ENCODE assay signal across 18 mouse cellular contexts in genomic region chr3:155485487-155485886, GRCm38 (mm10).
"Had no signal": no experiment of that assay in that cellular context is flagged by ENCODE, and none has a peak within 500 bp of the region (broad histone marks: within the 10 kb centered on the region; RNA-seq: fewer than 3 reads in every experiment).

No protein-coding gene starts in this region.

- DNase-seq: kidney, adult 18-20 months; kidney, adult 9 months; kidney, postnatal 14 days; kidney, postnatal 4 days; left cerebral cortex, postnatal 4 days; liver, postnatal 0 days; lung, embryonic 14.5 days; thymus, adult 2 months; thymus, postnatal 14 days; thymus, postnatal 4 days had no signal

- H3K27me3 ChIP-seq: limb, embryonic 15.5 days; neural tube, embryonic 12.5 days; neural tube, embryonic 15.5 days had no signal

- H3K27ac ChIP-seq: limb, embryonic 12.5 days; limb, embryonic 15.5 days; liver, embryonic 14.5 days; macrophage; neural tube, embryonic 12.5 days; neural tube, embryonic 15.5 days had no signal

- ATAC-seq: liver, postnatal 0 days; lung, postnatal 0 days had no signal

- H3K4me3 ChIP-seq: limb, embryonic 12.5 days; limb, embryonic 15.5 days; neural tube, embryonic 12.5 days; neural tube, embryonic 15.5 days had no signal

- H3K36me3 ChIP-seq: limb, embryonic 12.5 days; limb, embryonic 15.5 days; neural tube, embryonic 12.5 days; neural tube, embryonic 15.5 days had no signal

- H3K4me1 ChIP-seq: limb, embryonic 12.5 days; limb, embryonic 15.5 days; neural tube, embryonic 12.5 days; neural tube, embryonic 15.5 days had no signal

- H3K4me2 ChIP-seq: limb, embryonic 12.5 days; limb, embryonic 15.5 days; liver, embryonic 11.5 days; lung, embryonic 14.5 days; neural tube, embryonic 12.5 days; neural tube, embryonic 15.5 days had no signal

- H3K9me3 ChIP-seq: limb, embryonic 12.5 days; limb, embryonic 15.5 days; neural tube, embryonic 12.5 days; neural tube, embryonic 15.5 days had no signal

- H3K9ac ChIP-seq: limb, embryonic 12.5 days; limb, embryonic 15.5 days; liver, embryonic 14.5 days; liver, postnatal 0 days; lung, embryonic 14.5 days; neural tube, embryonic 12.5 days; neural tube, embryonic 15.5 days had no signal
